Mouse (Mus musculus) cerebral cortex, adult 2 months (tissue): ENCODE data around the gene Pcif1.

ENCODE experiments used
- WGBS: fragments of 180-500 bp; shearing (Covaris S2); methylation state at CpG from one replicate; pipeline ENCODE4 v1.1.7; 2018; 5-methylcytosine and 5-hydroxymethylcytosine counted together

Pcif1 gene

DNA sequence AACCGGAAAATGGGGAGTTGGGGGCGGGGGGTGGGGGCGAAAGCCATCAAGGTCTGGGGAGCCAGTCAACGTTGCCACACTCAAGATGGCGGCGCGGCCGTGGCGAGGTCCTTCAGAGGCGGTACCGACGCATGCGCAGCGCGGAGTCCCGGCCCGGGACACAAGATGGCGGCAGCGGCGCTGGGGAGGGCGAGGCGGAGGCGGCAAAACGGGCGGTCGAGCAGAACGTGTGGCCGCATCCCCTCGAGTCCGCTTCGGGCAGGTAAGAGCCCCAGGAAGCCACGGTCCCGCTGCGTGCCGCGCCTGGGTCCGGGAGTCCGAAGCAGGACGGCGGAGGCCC lies at the start of gene Pcif1:
Gene Pcif1 (plus strand): TSS at position 77 of the 340 bp plus-strand sequence.
- under 1% methylated on average over 40 of the region's 40 CpGs for WGBS

DNA sequence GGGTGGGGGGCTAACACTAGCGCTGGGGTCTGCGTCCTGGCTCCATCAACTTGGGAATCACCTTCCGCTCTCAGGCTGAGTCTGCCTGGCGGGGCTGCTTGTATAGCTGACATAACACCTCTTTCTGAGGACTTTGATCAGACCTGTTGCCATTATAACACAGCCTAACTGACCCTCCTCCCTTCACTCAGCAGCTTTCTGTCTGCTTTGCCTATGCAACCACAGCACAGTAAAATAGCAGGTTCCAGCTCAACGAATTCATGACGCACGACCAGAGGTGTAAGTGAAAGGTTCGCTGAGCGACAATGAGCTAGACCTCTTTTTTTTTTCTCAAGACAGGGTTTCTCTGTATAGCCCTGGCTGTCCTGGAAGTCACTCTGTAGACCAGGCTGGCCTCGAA lies 48.1 kb upstream of the Pcif1 start:
- 92% methylated on average over 10 of the region's 10 CpGs for WGBS

DNA sequence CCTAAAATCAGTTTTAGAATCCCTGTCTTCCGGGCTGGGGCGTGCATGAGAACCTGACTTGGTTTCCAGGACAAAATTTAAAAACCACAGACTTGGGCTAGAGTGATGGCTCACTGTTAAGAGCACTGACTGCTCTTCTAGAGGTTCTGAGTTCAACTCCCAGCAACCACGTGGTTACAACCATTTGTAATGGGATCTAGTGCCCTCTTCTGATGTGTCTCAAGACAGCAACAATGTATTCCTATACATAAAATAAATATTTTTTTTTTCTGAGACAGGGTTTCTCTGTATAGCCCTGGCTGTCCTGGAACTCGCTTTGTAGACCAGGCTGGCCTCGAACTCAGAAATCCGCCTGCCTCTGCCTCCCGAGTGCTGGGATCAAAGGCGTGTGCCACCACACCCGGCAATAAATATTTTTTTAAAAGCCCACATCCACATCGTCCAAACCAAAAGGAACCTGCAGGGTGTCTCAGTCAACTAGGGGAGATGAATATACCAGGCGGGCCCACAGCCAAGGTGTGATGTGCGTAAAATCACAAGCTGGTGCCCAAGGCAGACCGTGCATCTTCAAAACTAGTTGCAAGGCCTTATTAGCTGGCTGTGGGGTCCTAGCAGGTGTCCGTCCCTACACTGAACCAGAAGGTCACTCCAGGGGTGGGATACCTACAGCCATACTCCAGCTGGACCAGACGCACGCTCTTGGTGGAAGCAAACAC lies 46.9 kb upstream of the Pcif1 start:
- WGBS, result 54% methylated on average over 16 of the region's 16 CpGs

DNA sequence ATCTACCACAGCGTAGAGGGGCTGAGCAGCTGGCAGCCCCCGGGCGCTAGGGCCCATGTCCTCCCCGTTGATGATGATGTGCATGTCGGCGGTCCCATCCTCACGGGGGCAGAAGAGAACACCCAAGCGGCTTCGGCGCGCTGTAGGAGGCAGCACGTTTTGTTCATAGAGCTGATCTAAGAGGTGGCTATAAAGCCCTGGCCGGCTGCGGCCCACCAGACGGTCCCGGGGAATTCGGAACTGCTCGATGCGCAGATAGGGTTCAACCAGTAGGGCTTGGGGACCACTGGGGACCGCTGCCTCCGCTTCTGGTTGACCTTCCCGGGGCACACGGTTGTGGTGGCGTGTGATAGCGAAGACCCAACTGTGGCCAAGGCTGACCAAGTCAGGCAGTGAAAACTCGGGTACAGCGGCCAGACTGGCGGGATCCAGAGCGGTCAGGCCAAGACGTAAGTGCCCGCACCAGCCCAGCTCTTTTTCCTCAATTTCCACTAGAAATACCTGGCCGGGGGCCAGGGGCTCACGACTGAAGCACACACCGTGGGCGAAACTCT lies 46.3 kb upstream of the Pcif1 start, which contains the start of gene Ctsa:
Gene Ctsa (plus strand): TSS at position 126 of the 554 bp plus-strand sequence.
- under 1% methylated on average over 35 of the region's 35 CpGs for WGBS

DNA sequence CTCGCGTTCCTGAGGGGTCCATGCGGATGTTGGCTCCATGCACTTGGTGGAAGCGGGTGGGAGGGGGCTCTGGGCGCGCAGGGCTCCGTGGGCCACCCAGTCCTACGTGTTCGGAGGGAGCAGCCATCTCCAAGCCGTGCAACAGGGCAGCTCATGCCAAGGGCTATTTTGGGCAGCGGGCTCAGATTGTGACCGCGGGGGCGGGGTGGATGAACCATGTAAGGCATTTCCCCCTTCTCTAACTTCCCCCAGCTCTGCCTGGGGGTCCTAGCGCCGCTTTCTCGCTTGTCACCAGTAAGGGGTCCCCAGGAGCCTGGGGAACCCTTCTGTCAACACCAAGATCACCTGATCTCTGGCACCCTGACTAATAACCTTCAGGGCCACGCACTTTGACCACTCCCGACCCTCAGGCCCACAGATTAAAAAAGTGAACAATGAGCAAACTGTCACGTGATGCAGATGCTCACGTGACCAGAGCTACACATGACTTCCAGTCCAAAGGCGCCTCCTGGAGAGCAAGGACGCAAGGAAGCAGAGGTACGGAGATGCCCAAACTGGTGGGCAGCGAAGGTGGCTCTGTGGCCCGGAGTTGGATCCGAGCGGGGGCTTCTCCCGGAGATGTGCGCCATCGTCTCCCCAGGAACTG lies 45.7 kb upstream of the Pcif1 start, which contains the start of gene Neurl2:
Gene Neurl2 (minus strand): TSS at position 143 of the 646 bp plus-strand sequence.
- under 1% methylated on average over 31 of the region's 31 CpGs for WGBS

DNA sequence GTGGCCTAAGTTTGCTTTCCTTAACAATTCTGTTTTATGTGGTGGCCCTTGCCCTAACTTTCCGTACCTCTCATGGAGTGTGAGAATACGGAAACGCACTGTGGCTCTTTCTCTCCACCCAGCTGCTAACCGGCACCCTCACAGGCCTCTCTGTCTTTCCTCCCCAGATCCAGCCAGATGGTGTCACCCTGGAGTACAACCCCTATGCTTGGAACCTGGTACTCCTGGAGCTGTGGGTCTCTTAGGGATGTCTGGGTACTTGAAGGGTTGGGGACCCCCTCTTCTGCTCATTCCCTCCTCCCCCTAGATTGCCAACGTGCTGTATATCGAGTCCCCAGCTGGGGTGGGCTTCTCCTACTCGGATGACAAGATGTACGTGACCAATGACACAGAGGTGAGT lies 44.6 kb upstream of the Pcif1 start:
- 32% methylated on average over 8 of the region's 8 CpGs for WGBS

DNA sequence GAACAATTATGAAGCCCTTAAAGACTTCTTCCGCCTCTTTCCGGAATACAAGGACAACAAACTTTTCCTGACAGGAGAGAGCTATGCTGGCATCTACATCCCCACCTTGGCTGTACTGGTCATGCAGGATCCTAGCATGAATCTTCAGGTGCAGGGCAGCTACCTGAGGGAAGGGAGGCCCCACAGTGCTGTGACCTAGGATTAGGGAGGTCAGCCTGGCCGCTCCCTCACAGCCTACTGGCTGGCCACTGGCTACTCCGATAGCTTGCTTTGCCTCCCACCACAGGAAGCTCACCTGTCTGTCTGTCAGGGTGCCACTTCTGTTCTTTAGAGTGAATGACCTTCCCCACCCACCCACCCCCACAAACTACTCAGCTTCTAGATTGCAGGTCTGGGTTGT lies 43.9 kb upstream of the Pcif1 start:
- 92% methylated on average over 4 of the region's 4 CpGs for WGBS

DNA sequence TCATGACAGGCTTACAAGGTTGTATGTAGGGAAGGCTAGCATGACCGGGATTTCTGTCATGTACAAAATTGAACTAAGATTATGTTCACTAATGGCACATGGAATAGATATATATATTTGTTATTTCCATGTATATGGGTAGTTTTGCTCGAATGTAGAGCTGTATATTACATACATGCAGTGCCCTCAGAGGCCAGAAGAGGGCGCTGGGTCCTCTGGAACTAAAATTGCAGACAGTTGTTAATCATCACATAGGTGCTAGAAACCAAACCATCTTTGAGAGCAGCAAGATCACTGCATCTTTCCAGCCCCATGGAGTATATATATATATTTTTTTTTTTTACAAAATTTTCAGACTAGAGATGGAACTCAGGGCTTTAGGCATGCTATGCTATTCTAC lies 33.3 kb upstream of the Pcif1 start:
- WGBS, result 52% methylated on average over 3 of the region's 3 CpGs

DNA sequence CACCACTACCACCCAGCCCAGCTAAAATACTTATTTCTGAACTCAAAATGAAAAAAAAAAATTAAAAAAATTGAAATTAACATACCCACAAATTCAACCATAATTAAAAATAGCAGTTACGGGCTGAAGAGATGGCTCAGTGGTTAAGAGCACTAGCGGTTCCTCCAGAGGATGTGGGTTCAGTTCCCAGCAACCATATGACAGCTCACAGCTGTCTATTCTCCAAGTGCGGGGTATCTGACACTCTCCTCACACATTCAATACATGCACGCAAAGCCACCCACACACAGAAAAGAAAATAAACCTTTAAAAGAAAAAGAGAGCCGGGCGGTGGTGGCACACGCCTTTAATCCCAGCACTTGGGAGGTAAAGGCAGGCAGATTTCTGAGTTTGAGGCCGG lies 29.0 kb upstream of the Pcif1 start:
- 49% methylated on average over 8 of the region's 8 CpGs for WGBS

DNA sequence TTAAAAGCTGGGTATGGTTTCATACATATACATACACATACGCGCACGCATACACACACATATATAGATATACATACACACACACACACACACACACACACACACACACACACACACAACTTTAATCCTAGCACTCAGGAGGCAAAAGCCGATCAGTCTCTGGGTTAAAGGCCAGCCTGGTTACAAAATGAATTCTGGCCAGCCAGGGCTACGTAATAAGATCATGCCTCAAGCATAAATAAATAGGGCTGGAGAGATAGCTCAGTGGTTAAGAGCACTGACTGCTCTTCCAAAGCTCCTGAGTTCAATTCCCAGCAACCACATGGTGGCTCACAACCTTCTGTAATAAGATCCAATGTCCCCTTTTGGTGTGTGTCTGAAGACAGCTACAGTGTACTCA lies 23.5 kb upstream of the Pcif1 start:
- 78% methylated on average over 5 of the region's 5 CpGs for WGBS

DNA sequence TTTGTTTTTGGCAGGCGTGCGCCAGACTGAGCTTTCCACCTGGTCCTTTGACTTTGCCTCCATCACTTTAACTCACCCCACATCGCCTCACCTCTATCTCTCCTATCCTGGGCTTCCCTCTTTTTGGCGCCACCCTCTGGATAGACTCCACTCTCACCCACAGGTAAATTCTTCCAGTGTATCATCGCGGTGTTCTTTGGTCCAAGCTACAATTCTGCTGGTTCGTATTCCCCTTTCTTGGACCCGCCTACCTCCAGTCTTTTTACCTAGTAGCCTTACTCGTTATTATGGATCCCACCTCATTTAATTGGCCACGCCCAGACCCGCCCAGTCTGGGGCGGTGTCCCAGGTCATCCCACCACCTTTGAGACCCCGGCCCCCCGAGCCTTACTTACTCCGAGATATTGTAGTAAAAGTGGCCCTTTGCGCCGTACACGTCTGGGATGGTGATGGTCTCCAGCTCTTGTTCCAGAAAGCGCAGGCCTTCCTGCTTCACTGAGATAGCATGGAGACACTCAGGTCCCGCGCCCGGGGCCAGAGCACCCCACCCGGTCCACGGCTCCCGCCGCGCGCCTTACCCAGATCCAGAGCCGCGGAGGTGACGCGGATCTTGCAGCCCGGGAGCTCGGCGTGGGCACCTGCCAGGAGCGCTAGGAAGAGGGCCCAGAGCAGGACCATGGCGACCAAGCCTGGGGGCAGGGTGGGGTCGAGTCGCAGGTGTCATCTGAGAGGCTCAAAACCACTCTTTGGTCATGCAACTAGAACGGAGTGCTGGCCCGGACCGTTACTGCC lies 22.6 kb upstream of the Pcif1 start:
- 2% methylated on average over 42 of the region's 42 CpGs for WGBS

DNA sequence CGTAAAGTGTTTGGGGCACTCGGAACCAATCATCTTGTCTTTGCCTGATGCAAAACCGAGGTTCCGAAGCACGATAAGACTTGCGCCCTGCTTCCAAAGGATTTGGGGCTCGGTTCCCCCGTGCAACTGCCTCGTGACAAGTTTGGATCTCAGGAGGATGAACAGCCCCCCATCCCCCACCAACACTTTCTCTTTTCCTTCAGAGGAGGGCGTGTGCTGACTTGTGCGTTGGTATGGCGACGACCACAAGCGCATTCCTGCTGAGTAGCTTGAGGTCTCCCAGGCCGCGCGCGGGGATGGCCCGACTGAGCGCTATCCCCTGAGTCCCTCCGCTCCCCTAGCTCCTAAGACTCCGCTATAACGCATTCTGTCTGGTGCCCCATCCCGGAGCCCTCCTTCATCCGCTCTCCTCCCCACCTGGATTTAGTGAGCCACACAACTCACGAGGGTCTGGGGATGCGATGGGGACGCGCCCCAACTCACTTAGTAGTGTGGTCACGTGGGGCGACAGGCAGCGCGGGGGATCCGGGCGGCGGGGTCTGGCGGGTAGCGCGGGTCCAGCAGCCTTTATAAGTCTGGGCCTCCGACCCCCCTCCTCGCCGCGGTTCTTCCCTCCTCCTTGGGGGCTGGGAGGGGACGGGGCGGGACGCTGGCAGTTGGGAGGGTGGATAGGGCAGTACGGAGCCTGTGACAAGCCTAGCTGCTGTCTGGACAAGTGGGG lies 21.8 kb upstream of the Pcif1 start, which contains the start of gene Pltp:
Gene Pltp (minus strand): TSS at position 611 of the 721 bp plus-strand sequence.
- 2% methylated on average over 47 of the region's 47 CpGs for WGBS

DNA sequence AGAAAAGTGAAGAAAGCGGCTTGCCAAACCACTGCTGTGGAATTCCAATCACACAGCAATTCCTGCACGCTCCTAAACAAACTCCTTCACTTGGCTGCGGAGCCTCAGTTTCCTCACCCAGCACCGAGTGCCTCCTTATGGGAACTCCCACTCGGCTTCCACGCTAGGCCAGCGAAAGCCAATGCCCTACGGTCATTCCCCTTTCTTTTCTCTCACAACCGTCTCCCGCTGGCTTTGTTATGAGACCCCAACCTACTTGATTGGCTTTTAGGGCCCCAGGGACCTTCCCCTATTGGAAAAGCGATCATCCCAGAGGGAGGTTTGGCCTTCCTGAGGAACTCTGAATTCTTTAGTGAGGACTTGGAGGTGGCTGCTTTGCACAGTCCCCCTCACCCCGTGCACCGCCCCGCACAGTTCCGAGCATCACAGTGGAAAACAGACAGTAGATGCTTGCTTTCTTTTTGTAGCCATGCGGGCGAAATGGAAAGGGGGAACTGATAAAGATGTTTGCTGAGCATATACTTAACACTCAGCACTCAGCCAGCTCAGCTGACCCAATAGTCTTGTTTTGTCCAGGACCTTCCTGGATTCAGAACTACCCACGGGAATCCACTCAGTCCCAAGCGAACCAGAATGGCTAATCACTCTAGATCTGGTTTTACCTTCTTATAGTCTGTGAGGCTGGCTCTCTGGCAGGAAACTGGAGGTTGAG lies 21.1 kb upstream of the Pcif1 start:
- WGBS, result 21% methylated on average over 19 of the region's 19 CpGs

DNA sequence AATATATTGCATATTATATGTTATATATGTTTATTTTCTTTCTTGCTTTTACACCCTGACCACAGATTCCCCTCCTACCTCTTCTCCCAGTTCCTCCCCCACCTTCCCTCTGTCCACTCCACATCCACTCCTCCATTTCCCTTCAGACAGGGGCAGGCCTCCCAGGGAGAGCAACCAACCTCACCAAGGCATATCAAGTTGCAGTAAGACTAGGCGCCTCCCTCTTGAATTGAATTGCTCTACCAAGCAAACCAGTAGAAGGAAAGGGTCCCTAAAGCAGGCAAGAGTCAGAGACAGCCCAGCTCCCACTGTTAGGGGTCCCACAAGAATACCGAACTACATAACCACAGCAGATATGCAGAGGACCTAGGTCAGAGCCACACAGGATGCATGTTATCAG lies 19.9 kb upstream of the Pcif1 start:
- WGBS, result 85% methylated on average over 2 of the region's 2 CpGs

DNA sequence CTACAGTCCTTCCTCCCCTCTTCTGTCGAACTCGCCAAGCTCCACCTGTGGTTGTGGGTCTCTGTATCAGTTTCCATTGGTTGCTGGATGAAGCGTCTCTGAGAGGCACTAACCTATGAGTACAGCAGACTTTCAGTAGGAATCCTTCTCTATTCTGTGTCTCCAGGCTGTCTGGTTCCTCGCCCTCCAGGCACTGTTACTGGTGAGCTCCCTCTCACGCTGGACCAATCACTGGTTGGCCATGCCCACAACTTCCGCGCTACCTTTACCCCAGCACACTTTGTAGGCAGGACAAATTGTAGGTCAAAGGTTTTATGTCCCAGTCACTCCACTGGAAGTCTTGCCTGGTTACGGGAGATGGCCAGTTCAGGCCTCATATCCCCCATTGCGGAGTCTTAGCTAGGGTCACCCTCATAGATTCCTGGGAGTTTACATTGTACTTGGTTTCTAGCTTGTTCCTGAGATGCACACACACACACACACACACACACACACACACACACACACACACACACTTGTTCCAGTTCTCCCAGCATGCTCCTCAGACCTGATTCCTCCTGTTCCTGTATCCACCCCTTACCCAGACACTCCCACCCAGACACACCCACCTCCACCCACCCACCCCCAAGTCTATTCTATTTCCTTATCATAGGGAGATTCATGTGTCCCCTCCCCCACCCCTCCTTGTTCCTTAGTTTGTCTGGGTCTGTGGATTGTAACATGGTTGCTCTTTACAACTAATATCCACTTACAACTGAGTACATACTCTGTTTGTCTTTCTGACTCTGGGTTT lies 19.3 kb upstream of the Pcif1 start:
- WGBS, result 82% methylated on average over 9 of the region's 9 CpGs

DNA sequence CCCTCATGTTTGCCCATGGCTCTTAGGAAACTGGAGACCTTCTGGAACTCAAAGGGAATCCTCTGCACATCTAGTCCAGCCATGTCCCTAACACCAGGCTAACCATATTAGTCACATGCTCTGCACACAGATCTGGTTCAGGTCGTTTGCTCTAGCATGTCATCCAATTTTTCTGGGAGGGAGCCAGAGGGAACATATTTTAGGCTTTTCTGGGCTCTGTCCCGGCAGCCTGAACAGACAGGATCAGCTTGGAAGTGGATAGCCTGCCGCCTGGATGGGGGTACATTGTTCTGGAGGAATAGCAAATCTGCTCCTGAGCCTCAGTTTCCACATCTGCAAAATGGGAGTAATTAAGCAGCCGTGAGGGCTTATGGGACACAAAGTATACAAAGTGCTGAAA lies 18.0 kb upstream of the Pcif1 start:
- WGBS, result 61% methylated on average over 4 of the region's 4 CpGs

DNA sequence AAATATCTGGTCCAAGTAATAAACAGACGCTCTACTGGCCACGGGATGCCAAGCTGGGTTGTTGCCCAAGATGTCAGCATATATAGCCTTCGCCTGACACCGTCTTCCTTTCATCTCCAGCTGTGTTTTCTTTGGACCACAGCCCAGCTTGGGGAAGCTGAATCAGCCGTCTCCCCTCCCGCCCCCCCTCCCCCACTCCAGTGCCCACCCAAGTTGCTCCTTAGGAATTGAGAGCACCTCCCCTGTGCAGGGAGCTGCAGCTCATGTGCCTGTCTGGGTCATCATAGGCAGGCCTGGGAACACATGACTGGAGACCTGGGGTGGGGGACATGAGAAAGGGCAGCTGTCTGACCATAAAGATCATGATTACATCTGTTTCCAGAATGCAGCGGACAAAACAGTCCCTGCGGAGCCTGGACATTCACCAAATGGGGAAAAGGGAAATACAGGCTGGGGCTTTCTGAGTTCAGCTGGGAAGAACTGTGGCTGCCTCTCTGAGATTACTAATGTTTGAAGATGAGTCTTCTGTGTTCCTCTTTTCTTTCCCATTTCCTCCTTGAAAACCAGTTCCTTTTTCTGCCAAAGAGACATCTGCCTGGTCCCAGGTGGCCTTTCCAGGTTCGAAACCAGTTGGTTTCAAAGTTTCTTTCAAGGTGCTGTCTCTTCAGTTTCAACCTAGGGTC lies 16.8 kb upstream of the Pcif1 start:
- 35% methylated on average over 9 of the region's 9 CpGs for WGBS

DNA sequence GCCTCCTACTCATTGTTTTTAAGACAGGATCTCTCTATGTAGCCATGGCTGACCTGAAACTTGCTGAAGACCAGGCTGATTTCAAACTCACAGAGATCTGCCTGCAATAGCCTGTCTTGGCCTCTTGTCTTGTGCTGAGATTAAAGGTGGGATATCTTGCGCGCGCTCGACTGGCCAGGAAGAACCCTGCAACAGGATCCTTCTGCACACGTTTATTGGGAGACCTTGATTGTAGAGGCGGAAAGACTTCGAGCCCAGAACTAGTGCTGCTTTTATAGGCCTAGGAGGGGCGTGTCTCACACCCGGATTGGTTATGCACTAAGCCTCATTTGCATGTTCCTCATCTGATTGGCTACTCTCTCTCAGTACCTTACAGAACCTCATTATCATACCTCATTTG lies 15.7 kb upstream of the Pcif1 start:
- WGBS, result 93% methylated on average over 8 of the region's 9 CpGs

DNA sequence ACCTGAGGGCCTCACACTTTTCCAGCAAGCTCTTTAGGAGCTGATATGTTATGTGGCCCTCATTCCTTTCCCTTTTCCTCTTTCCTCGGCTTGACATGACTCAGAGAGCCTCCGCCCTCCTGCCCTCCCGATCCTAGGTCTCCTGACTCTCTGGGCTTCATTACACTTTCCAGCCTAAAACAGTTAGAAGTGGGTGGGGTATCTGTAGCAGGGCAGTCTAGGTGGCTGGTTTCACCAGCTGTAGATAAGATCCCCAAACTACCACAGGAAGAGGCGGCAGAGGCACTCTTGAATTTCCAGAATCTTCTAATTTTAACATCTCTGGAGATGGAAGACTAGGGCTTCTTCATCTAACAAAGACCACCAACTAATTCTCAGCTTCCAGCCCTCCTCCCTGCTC lies 14.5 kb upstream of the Pcif1 start:
- 76% methylated on average over 4 of the region's 4 CpGs for WGBS
